8 mouse cellular contexts compared by ENCODE assay signal in genomic region chr3:38483551-38483950, GRCm38 (mm10). TPM values are rescaled to one million over a fixed set of nuclear protein-coding genes. Genes with fewer than 3 reads are reported as not detected.
DNase-seq lines count a peak whose midpoint lies in the region; ATAC-seq and TF ChIP-seq lines count a peak whose summit lies in the region.

No protein-coding gene starts in this region.

- H3K36me3 ChIP-seq in G1E (replicated peaks) (peaks cover 2% of the 10 kb centered on the region), macrophage (ENCODE audit: inconsistent target) (no peaks in the 10 kb centered on the region)
- H3K36me3 ChIP-seq in embryonic facial prominence, embryonic 14.5 days (ENCODE audit: control insufficient read depth, insufficient read depth, low read length): peaks cover 38% of the 10 kb centered on the region

- no peaks in the 10 kb centered on the region for H3K27me3 ChIP-seq in G1E (ENCODE audit: insufficient read depth, low read length)
- no peaks in the 10 kb centered on the region for H3K27me3 ChIP-seq in embryonic facial prominence, embryonic 14.5 days (replicated peaks; ENCODE audit: control insufficient read depth, insufficient read depth, low read length)

- peak overlapping the region; percentile 97 for H3K9ac ChIP-seq in embryonic facial prominence, embryonic 14.5 days (ENCODE audit: low read depth, low read length)

- peak overlapping the region; percentile 73; the same call in 1 of the 2 replicates for H3K4me3 ChIP-seq in G1E (ENCODE audit: low read depth, low read length)
- H3K4me3 ChIP-seq in embryonic facial prominence, embryonic 14.5 days (ENCODE audit: low read depth, low read length): peak overlapping the region; percentile 90
- H3K4me3 ChIP-seq in macrophage (ENCODE audit: inconsistent target): peak overlapping the region; percentile 73

- H3K4me1 ChIP-seq in G1E (ENCODE audit: insufficient read depth, low read depth, low read length): 0 out of 2 replicates have a peak, but pooled peaks cover 2% of the 10 kb centered on the region
- H3K4me1 ChIP-seq in embryonic facial prominence, embryonic 14.5 days (ENCODE audit: control insufficient read depth, insufficient read depth, low read length): peaks cover 25% of the 10 kb centered on the region

- no peak for ATAC-seq in G1E (ENCODE audit: extremely low read depth, insufficient number of reproducible peaks, low FRiP score, poor library complexity, severe bottlenecking)
- no peak for ATAC-seq in embryonic facial prominence, embryonic 14.5 days (ENCODE audit: low read depth)
- peak; percentile 26 for ATAC-seq in inflammation-experienced regulatory T-cells, adult 6 months
- ATAC-seq in monocyte, adult 5-6 weeks (replicated peaks; ENCODE audit: insufficient number of reproducible peaks, low FRiP score, low TSS enrichment, poor library complexity, severe bottlenecking): no peak

- H3K9me3 ChIP-seq in G1E (replicated peaks): peaks cover 10% of the 10 kb centered on the region
- H3K9me3 ChIP-seq in embryonic facial prominence, embryonic 14.5 days (ENCODE audit: control insufficient read depth, low read length): peaks cover 3% of the 10 kb centered on the region; the same call in 1 of the 2 replicates

- H3K4me2 ChIP-seq in embryonic facial prominence, embryonic 14.5 days (ENCODE audit: low read depth, low read length): peak overlapping the region; percentile 73

- H3K79me2 ChIP-seq in macrophage (ENCODE audit: inconsistent target): peaks cover 47% of the 10 kb centered on the region

- DNase-seq in heart, adult 11 months: peak; percentile 89
- DNase-seq in heart, adult 9 months (ENCODE audit: low spot score in 2 of 2): no peak
- no peak for DNase-seq in G1E (ENCODE audit: low spot score)
- DNase-seq in embryonic facial prominence, embryonic 14.5 days (ENCODE audit: low spot score): peak; percentile 59
- DNase-seq in thymus, adult 18-20 months: peak; percentile 7 to 23

- TF ChIP-seq CTCF in G1E (IDR thresholded peaks at IDR 0.05; ENCODE audit: low read depth, low read length): no peak

- peak overlapping the region; percentile 95 for H3K27ac ChIP-seq in embryonic facial prominence, embryonic 14.5 days (replicated peaks; ENCODE audit: low read depth, low read length)
- no peak overlapping the region for H3K27ac ChIP-seq in macrophage

- 6% methylated on average over 10 of the region's 10 CpGs for WGBS in embryonic facial prominence, embryonic 14.5 days
- WGBS in macrophage (ENCODE audit: missing documents): 46% methylated on average over 10 of the region's 10 CpGs

RNA-seq across cellular contexts. Expression of gene Ankrd50, which starts 1.1 kb away (rescaled TPM):
- total RNA-seq in G1E (2014; fragmentation: Nextera tagmentation) (3.1 and 6.7 TPM in 2 replicates), G1E (2017) (2.8 and 3.0 TPM in 2 replicates)
- polyA plus RNA-seq in G1E (2012) (0.85 and 1.5 TPM in 2 replicates), macrophage (2018) (9.5 to 16.5 TPM (median 14.6 TPM) in 3 replicates)
- 32.1 and 33.6 TPM in 2 replicates for polyA plus RNA-seq in embryonic facial prominence, embryonic 14.5 days (2014; fragmentation: Nextera tagmentation; extraction: Ambion mirVana)
- 1 to 10 TPM; 4.6 to 8.0 (median 6.4) TPM for polyA plus RNA-seq in inflammation-experienced regulatory T-cells, adult 6 months (2017; shearing (Covaris generic))
- total RNA-seq in macrophage (2018; cell fraction: chromatin; rRNA removed): 10 to 100 TPM in 22 of 26 experiments, 1 to 10 TPM in 4; 5.6 to 61.3 (median 19.3) TPM
- 10 to 100 TPM; 11.0 to 40.3 (median 15.0) TPM for total RNA-seq in macrophage (2018; cell fraction: cytosol; rRNA removed)
- 10 to 100 TPM in 25 of 26 experiments, 1 to 10 TPM in 1; 8.8 to 51.1 (median 19.3) TPM for total RNA-seq in macrophage (2018; cell fraction: nucleus; rRNA removed)
- total RNA-seq in monocyte, adult 5-6 weeks (2017): 7.6 to 22.6 TPM (median 13.4 TPM) in 3 replicates

Comparison
In these comparisons a context has a peak if more than half of its experiments do, and no peak if none do; other contexts are left out.
1. DNase-seq: peak in heart, adult 11 months (single experiment), embryonic facial prominence, embryonic 14.5 days (single experiment) and thymus, adult 18-20 months (2 of 2); none in heart, adult 9 months (0 of 2) and G1E (single experiment).
2. Peak in every context shown above with its lines, with median percentiles within 50 percentile points of each other: H3K4me3 ChIP-seq.